Mouse (Mus musculus) colon, adult 2 months (tissue): ENCODE results near the gene Olfr156. TPM values are rescaled to one million over a fixed set of nuclear protein-coding genes. Genes with fewer than 3 reads are reported as not detected.

Experiments used
- polyA plus RNA-seq: library from polyadenylated mRNA; depleted of rRNA; stranded (reverse); fragments of >200 nt; gene quantifications from 2 replicates; pipeline ENCODE4 v1.2.3, GENCODE M21; 2012; rRNA removed

Gene Olfr156
- polyA plus RNA-seq, result 0.10 and 0.21 TPM in 2 replicates

DNA sequence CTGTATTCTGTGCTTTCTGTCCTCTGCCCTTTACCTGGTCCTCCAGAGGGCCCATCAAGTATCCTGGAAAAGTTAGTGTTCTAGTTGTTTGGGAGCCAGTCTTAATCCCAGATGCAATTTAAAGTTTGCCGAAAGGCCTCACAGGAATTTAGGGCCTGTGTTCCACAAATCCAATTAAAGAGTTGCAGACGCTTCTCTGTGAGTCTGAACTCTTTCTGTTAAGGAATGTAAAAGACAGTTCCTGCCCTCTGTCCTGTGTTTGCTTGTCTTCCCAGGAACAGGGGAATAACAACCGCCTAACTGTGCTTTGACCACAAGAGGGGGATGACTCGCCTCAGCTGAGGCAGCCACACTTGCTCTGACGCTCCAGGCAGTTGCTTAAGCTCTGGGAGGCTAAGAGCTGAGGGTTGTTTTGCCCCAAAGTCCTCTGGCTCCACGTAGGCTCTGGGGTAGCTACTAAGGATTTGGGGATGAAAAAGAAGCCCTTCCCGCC lies at the start of gene Olfr156:
Gene Olfr156 (minus strand): TSS at position 51 of the 493 bp plus-strand sequence.

DNA sequence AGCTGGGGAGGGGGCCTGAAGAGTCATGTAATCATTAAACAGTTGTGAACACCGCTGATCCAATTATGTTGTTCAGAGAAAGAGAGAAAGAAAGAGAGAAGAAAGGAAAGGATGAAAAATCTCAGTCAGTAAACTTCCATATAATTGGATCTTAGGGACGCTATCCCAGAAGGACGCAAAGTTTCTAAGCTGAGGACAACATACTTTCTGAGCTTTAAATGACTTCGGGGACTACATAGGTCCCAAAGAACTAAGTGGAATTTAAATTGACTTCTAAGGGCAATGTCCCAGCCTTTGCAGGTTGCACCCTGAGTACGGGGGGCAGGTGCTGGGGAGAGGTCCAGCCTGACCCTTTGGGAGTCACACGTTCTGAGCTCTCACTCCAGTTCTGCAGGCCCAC lies 27.6 kb upstream of the Olfr156 start, which contains the start of gene Olfr155:
Gene Olfr155 (plus strand): TSS at position 301 of the 400 bp plus-strand sequence.

DNA sequence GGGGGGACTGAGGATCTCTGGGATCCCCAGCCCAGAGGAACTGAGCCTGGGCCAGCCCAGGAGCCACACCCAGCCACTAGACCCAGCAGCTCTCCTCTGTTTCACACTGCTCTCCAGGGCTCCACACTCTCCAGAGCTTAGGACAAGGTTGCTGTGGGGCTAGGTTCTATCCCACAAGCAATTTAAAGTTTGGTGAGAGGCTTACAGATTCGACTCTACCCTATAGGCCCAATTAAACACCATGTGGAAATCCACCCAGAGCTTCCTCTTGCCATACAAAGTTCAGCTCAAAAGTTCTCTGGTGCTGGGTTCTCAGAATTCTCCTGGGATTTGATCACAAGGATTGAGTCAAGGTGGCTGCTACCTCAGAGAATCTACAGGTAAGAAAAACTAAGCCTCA lies 16.4 kb upstream of the Olfr156 start, which contains the start of gene Olfr157:
Gene Olfr157 (minus strand): TSS at position 101 of the 400 bp plus-strand sequence.

DNA sequence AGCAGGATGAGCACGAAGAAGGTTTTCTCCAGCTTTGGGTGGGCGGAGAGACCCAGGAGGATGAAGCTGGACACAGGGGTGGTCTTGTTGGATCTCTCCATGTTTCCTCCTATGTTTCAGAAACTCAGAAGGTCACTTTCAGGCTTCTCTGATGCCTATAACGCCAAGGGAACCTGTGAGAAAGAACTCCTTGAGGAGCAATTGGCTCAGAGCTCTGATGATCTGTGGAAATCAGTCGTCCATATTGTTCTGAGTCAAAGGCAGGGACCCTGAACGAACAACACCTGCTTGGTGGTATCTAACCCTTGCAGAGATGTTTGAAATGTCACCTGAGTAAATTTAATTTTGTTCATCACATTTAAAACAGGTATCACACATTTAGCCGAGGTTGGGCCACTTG lies 52.8 kb downstream of the Olfr156 start, which contains the start of gene Olfr159:
Gene Olfr159 (minus strand): TSS at position 101 of the 400 bp plus-strand sequence.

Other genes with a start within 250 kb of the Olfr156 start
- gene Rgp1, start 245.2 kb downstream of the Olfr156 start, polyA plus RNA-seq, result 56.1 and 75.5 TPM in 2 replicates
- 13.0 and 13.3 TPM in 2 replicates for gene Gba2, start 245.0 kb downstream of the Olfr156 start, polyA plus RNA-seq
- gene Msmp, start 239.4 kb downstream of the Olfr156 start, polyA plus RNA-seq, result 0.17 TPM in 1 of 2 replicates, not detected in the other
- gene Npr2, start 192.0 kb downstream of the Olfr156 start, polyA plus RNA-seq, result 18.2 and 19.2 TPM in 2 replicates
- gene Spag8, start 170.3 kb downstream of the Olfr156 start, polyA plus RNA-seq, result 1.1 and 1.9 TPM in 2 replicates
- 72.2 and 79.4 TPM in 2 replicates for gene Hint2, start 167.4 kb downstream of the Olfr156 start, polyA plus RNA-seq
- 9.2 and 11.0 TPM in 2 replicates for gene Tmem8b, start 154.9 kb downstream of the Olfr156 start, polyA plus RNA-seq
- 0.10 TPM in 1 of 2 replicates, not detected in the other for gene Fam221b, start 154.8 kb downstream of the Olfr156 start, polyA plus RNA-seq
- gene Olfr70, start 123.1 kb downstream of the Olfr156 start, polyA plus RNA-seq, result not detected in 2 replicates
- gene Olfr71, start 113.6 kb downstream of the Olfr156 start, polyA plus RNA-seq, result not detected in 2 replicates
- 2.2 and 3.1 TPM in 2 replicates for gene Hrct1, start 96.7 kb downstream of the Olfr156 start, polyA plus RNA-seq
- gene Spaar, start 93.9 kb downstream of the Olfr156 start, polyA plus RNA-seq, result 0.89 and 1.2 TPM in 2 replicates
- not detected in 2 replicates for gene Olfr159, start 52.9 kb downstream of the Olfr156 start, polyA plus RNA-seq
- gene Olfr157, start 16.3 kb upstream of the Olfr156 start, polyA plus RNA-seq, result 0.08 and 0.15 TPM in 2 replicates
- not detected in 2 replicates for gene Olfr155, start 27.7 kb upstream of the Olfr156 start, polyA plus RNA-seq
- 7.8 and 8.0 TPM in 2 replicates for gene Reck, start 51.6 kb upstream of the Olfr156 start, polyA plus RNA-seq
- gene Glipr2, start 133.5 kb upstream of the Olfr156 start, polyA plus RNA-seq, result 9.1 and 12.6 TPM in 2 replicates
- 0.06 and 0.07 TPM in 2 replicates for gene Ccin, start 159.6 kb upstream of the Olfr156 start, polyA plus RNA-seq
- 249 and 297 TPM in 2 replicates for gene Clta, start 180.6 kb upstream of the Olfr156 start, polyA plus RNA-seq